Mouse (Mus musculus): ENCODE measurements at regions not wholly inside any gene's neighbourhood (a gene's known extent, or its start where the extent isn't known, plus 50 kb on each side); places are given as distances from the start of the nearest gene placed in this dataset.

DNA sequence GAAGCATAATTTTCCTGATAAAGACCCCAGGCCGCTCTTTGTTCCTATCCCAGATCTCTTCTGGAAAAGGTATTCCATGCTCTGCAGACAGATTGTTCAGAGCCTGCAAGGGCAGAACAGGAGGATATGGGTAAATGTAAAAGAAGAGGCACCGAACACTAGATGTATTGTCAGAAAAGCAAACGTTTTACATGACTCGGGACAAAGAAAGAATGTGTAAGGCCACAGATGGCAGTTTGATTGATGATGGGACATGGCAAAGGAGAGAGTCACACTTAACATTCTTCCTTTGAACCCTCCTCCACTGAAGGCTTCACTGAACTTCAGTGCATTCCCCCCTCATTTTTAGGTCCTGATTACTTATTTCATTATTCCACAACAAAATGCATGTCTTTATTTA, 295.6 kb upstream of the Etaa1 start:
- no peak for TF ChIP-seq CTCF (IDR thresholded peaks at IDR 0.05; ENCODE audit: extremely low read depth, insufficient read length, insufficient replicate concordance, low read depth, low read length)
- TF ChIP-seq POLR2A (IDR thresholded peaks at IDR 0.05; ENCODE audit: low read depth, low read length): no peak
